Mouse (Mus musculus): ENCODE results near the gene Cyp4f13. TPM values are rescaled to one million over a fixed set of nuclear protein-coding genes. Genes with fewer than 3 reads are reported as not detected.

Cyp4f13 gene
- polyA plus RNA-seq, 1 experiment from 2014 or later, result 6.6 TPM

Other genes starting within 250 kb of the Cyp4f13 start
- gene Zfp871, start 159.1 kb downstream of the Cyp4f13 start, polyA plus RNA-seq (2014; fragmentation: Nextera tagmentation; extraction: Ambion mirVana), result 67.6 and 81.3 TPM in 2 replicates
- gene Zfp811, start 137.5 kb downstream of the Cyp4f13 start, polyA plus RNA-seq (2014; fragmentation: Nextera tagmentation; extraction: Ambion mirVana), result 43.9 and 54.3 TPM in 2 replicates
- gene Zfp799, start 117.1 kb downstream of the Cyp4f13 start, polyA plus RNA-seq (2014; fragmentation: Nextera tagmentation; extraction: Ambion mirVana), result 21.4 and 23.7 TPM in 2 replicates
- gene Zfp870, start 55.8 kb downstream of the Cyp4f13 start, polyA plus RNA-seq (2014; fragmentation: Nextera tagmentation; extraction: Ambion mirVana), result 6.1 and 11.1 TPM in 2 replicates
- not detected in 2 replicates for gene Cyp4f14, start 30.1 kb downstream of the Cyp4f13 start, polyA plus RNA-seq (2014; fragmentation: Nextera tagmentation; extraction: Ambion mirVana)
- 9.7 and 10.5 TPM in 2 replicates for gene Zfp472, start 18.4 kb upstream of the Cyp4f13 start, polyA plus RNA-seq (2014; fragmentation: Nextera tagmentation; extraction: Ambion mirVana)
- gene Zfp952, start 45.7 kb upstream of the Cyp4f13 start, polyA plus RNA-seq (2014; fragmentation: Nextera tagmentation; extraction: Ambion mirVana), result 20.2 and 24.2 TPM in 2 replicates
- 30.1 and 35.7 TPM in 2 replicates for gene Zfp763, start 86.0 kb upstream of the Cyp4f13 start, polyA plus RNA-seq (2014; fragmentation: Nextera tagmentation; extraction: Ambion mirVana)
- gene 4921501E09Rik, start 120.7 kb upstream of the Cyp4f13 start, polyA plus RNA-seq (2014; fragmentation: Nextera tagmentation; extraction: Ambion mirVana), result not detected in 2 replicates
- gene Zfp563, start 141.9 kb upstream of the Cyp4f13 start, polyA plus RNA-seq (2014; fragmentation: Nextera tagmentation; extraction: Ambion mirVana), result 27.7 and 30.2 TPM in 2 replicates
- 0.08 and 0.09 TPM in 2 replicates for gene Morc2b, start 192.3 kb upstream of the Cyp4f13 start, polyA plus RNA-seq (2014; fragmentation: Nextera tagmentation; extraction: Ambion mirVana)
- not detected in 2 replicates for gene Olfr55, start 221.0 kb upstream of the Cyp4f13 start, polyA plus RNA-seq (2014; fragmentation: Nextera tagmentation; extraction: Ambion mirVana)
- 0.07 TPM in 1 of 2 replicates, not detected in the other for gene Olfr239, start 243.9 kb upstream of the Cyp4f13 start, polyA plus RNA-seq (2014; fragmentation: Nextera tagmentation; extraction: Ambion mirVana)